Mouse (Mus musculus) regulatory T cell (primary cell): ENCODE measurements at regions not wholly inside any gene's neighbourhood (a gene's known extent, or its start where the extent isn't known, plus 50 kb on each side); places are given as distances from the start of the nearest gene placed in this dataset.
"Not testable (repeated sequence)": the region's sequence is repeated elsewhere in the genome, so short reads cannot be mapped to it uniquely, and the experiment has no call there.

ENCODE experiments used
- in situ Hi-C: fragments of 300-600 bp; cut with MboI, MseI; formaldehyde crosslinking; loops from one replicate; pipeline ENCODE4 v1.15.1; 2025; ENCODE audit warnings: high pct_unique_total_duplicates

- in situ Hi-C loops: not testable (repeated sequence)
Observed at GRCm38 (mm10) chr9:114149041-114149440, 92.1 kb downstream of the Susd5 start.

- in situ Hi-C loops: not testable (repeated sequence)
Observed at GRCm38 (mm10) chr9:114189371-114189770, 132.4 kb downstream of the Susd5 start.

- in situ Hi-C loops: loop anchor here (5.0 kb wide), 1 partner anchor 161 kb away; no protein-coding TSS in a partner anchor
Observed at GRCm38 (mm10) chr9:114201036-114201435, 128.9 kb upstream of the Bcl2a1c start.

- in situ Hi-C loops: not testable (repeated sequence)
Observed at GRCm38 (mm10) chr9:114240528-114240927, 89.4 kb upstream of the Bcl2a1c start.

GRCm38 (mm10) chr9:114279678-114280077 is 50.3 kb upstream of the Bcl2a1c start:
- in situ Hi-C loops: loop anchor here (10.0 kb wide), 1 partner anchor 125 kb away; no protein-coding TSS in a partner anchor
